Mouse (Mus musculus): ENCODE measurements at regions not wholly inside any gene's neighbourhood (a gene's known extent, or its start where the extent isn't known, plus 50 kb on each side); places are given as distances from the start of the nearest gene placed in this dataset.

- WGBS, result 79% methylated on average over 1 of the region's 1 CpGs
- Histone ChIP-seq H3K27me3 (no peaks in the 10 kb centered on the region), H3K4me3 (replicated peaks) (no peak overlapping the region), H3K9ac (no peak overlapping the region), H3K9me3 (replicated peaks) (no peaks in the 10 kb centered on the region), H3K4me2 (no peak overlapping the region), H3K27ac (no peak overlapping the region), H3K36me3 (no peaks in the 10 kb centered on the region), H3K4me1 (no peaks in the 10 kb centered on the region)
- no peak for ATAC-seq (replicated peaks; ENCODE audit: low FRiP score)
These were observed 443.1 kb upstream of the Arpp21 start for GRCm38 (mm10) chr9:112678866-112679265.

- H3K4me3 ChIP-seq (replicated peaks), result no peak overlapping the region
- 33% methylated on average over 5 of the region's 5 CpGs for WGBS
- no peaks in the 10 kb centered on the region for H3K27me3 ChIP-seq
- H3K9me3 ChIP-seq (replicated peaks), result no peaks in the 10 kb centered on the region
- ATAC-seq (replicated peaks; ENCODE audit: low FRiP score), result peak; percentile 58; the same call in 1 of the 2 replicates
- no peak overlapping the region for H3K4me2 ChIP-seq
- no peak overlapping the region for H3K27ac ChIP-seq
- no peak overlapping the region for H3K9ac ChIP-seq
- no peaks in the 10 kb centered on the region for H3K4me1 ChIP-seq
- no peaks in the 10 kb centered on the region for H3K36me3 ChIP-seq
These were observed 439.5 kb upstream of the Arpp21 start for GRCm38 (mm10) chr9:112675232-112675631.

Data from kidney, embryonic 15.5 days (tissue).